Mouse (Mus musculus): ENCODE results near the gene Trak1.

The Trak1 gene

DNA sequence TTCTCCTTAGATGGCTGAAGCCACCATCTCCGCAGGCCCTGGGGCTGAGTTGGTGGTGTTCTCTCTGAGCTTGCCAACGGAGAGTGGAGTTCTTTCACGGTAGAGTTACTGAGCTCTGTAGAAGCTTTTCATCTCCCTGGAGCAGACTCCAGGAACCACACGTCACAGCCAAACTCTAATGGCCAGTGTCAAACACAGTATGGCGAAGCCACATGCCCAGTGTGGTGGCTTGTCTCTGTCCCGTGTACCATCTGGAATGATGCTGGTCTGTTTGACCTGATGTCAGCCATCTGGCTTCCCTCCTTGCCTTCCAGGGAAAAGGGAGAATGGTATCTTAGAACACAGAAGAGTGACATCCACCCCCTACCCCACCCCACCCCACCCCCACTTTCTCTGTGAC lies 172.4 kb downstream of the Trak1 start:
- in situ Hi-C loops (cut with MboI, MseI): loop anchor here (5.0 kb wide), 1 partner anchor 138 kb away; no protein-coding TSS in a partner anchor

DNA sequence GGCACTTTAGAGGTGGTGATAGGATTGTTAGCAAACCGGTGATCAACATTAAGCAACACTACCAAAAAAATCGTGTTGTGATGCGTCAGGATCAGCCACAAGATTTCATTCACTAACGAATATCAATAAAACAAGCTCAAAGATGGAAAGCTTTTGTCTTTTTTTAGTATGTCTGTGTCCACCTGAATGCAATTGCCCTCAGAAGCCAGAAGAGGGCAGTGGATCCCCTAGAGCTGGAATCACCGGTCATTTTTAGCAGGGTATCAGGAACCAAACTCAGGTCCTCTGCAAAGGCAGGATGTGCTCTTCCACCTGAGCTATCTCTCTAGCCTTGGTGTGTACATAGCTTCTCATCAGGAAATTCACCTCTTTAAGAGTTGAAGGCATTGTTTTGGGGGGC lies 177.5 kb downstream of the Trak1 start:
- in situ Hi-C loops (cut with MboI, MseI): loop anchor here (5.0 kb wide), 1 partner anchor 133 kb away; no protein-coding TSS in a partner anchor

DNA sequence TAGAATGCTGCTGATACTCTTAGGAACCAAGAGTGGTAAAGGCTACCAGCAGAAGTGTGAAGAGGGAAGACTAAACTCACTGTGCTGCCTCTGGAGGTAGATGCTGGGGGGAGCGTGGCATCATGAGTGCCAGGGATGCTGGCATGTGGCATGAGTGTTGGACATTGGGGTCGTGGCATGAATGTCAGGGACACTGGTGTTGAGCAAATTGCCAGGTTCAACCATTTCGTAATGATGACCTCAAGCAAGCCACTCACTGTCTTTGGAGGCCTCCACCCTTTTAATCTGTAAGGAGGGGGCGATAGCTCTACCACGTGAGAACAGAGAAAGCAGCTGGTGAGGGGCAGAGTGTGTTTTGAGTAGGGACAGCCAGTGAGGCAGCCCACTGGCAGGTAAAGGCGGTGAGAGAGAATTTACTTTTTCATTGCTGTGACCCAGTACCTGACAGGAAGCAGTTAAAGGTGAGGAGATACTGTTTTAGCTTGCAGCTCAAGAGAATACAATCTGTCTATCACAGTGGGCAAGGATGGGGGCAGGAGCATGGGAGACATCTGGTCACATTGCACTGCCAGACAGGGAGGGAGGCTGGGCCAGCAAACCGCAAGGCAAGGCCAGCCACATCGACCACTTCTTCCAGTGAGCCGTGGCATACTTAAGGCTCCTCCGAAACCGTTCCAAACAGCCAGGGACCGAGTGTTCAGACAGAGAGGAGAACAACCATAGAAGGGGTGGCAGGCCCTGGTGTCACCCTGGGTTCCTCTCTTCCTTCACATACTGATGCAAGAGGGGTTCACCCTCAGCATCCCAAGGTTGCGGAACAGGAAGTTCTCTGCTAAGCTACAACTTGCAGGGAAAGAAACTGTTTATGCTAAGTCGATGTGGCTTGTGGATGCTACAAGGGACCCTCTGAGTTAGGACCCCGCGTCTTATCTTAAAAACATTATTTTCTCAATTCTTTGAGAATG lies 178.5 kb downstream of the Trak1 start:
- in situ Hi-C loops (cut with MboI, MseI): no loop called here

DNA sequence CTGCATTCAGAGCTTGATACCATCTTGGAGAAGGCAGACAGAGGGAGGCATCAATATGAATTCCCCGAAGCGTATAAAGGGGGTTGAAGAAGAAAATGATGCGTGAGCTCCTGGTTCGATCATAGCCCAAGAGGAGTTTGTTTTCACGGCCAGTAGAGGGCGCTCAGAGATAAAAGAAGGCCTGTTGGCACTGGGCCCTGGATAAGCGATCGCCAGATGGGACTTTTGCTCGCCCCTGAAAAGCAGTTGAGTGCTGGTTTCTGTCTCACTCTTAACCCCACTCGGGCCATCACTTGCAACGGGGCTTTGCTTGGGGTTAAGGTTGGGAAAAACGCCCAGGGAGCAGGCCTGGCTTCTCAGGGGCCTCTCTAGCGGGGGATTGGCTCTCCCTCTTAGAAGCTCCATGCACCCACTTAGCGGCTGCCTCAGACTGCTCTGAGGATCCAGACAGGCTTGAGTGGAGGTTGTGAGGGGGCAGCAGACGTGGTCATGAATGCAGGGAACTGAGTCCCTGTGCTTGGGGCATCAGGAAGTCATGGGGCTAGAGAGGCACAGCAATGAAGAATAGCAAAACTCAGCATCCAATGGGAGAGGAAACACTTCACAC lies 180.1 kb downstream of the Trak1 start:
- in situ Hi-C loops (cut with MboI, MseI): no loop called here

DNA sequence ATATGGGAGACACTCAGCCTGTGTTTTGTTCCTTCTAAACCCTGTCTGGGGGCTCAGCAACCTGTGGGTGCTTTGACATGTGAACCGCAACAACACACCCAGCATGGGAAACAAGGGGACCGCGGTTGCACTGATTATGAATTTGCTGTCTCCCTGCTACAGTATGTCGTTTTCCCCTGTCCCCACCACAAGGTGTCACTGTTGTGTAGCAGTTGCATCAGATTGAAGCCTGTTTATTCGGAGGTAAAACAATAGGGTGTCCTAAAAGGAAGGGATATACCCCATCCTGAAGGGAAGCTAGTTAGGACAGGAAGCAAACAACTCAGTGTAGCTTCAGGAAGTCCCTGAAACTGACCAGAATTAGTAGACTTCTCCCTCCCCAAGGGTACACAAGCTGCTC lies 182.2 kb downstream of the Trak1 start:
- in situ Hi-C loops (cut with MboI, MseI): no loop called here

DNA sequence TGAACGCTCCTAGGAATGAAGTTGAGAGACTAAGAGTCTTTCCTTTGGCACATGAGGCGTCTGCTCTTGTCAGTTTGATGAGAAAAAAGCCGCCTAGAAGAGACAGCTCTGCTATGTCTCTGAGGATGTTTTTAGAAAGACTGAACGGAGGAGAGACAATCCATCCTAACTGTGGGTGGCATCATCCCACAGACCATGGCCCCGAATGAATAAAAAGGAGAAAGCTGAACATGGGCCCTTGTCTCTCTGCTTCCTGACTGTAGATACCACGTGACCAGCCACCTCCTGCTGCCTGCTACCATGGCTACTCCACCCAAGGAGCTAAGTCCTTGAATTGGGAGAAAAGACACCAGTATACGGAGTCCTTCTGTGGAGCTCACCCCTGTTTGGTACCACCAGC lies 189.9 kb downstream of the Trak1 start:
- in situ Hi-C loops (cut with MboI, MseI): no loop called here

DNA sequence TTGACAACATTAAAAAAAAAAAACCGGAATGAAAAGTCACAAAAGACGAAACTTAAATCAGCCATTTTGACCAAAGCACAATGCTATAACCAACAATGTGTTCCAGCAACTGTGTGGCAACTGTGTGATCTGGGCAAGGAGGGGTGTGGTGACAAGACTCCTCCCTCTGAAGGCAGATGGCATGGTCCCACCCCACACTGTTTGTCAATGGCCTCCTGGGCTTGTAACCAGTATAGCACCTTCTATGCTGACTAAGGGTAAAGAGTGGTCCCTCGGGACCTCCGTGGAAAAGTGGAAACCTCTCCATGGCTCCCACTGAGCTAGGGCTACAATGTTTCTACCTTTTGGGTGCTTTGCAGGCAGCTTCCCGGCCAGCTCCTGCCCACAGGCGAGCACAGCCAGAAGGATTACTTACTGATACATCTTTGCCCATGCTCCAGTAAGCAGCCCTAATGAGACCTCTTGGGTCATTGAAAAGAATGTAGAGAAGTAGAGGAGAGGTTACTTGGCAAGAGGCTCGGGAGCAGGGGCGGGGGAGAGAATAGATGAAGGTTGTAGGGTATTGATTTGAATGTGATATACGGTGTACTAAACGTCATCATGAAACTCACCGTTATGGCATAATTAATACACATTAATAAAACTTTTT lies 194.4 kb downstream of the Trak1 start:
- in situ Hi-C loops (cut with MboI, MseI): no loop called here

DNA sequence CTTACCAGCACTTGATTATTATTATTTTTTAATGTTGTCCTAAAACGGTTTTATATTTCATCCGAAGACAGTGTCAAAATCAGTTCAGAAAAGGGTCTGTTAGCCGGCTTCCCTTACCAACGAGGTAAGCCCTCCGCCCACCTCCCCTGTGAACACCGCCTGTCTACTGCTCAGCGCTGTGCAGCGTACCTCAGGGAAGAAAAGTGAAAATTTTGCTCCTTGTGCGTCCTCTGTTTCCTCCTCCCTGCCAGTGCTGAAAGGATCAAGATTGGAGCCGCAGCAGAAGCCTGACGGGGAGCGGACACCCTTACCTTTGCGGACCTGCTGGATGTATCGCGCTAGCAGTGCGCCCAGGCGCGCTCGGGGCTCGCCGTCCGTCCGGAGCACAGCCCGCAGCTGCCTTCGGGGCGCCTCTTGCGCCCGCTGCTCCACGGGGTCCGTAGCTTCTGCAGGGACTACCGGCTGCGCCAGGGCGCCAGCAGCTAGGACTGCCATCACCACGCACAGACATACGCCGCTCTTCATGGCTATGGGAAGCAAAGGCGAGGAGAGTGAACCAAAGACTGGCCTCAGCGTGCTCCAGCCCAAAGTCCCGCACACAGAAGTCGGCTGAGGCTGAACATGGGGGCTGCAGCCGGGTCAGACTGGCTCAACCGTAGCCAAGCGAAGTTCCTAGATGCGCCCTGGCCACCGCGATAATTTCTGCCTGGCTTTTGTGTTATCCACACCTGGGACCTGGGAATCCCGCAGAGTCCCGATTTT lies 196.9 kb downstream of the Trak1 start:
- in situ Hi-C loops (cut with MboI, MseI): no loop called here

DNA sequence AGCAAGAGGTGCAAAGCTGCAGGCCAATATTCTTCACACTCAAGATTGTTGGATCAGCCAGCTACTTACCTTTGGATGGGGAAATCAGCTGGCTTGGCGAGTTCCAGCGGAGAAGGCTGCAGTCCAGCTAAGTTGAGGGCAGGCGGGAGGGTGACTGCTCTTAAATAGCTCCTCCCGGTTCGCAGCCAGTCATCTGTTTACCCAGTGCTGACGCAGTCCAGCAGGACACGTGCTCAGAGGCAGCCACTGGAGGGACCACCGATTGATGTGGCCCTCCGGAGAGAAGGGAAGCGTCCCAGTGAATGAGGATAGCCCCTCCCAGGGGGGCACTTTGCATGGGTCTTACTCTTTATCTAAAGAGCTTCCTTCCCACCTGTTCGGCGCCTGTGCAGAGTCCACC lies 198.2 kb downstream of the Trak1 start, which contains the start of gene Cck:
Cck (minus strand) TSS at position 166 of the 400 bp plus-strand sequence.
- in situ Hi-C loops (cut with MboI, MseI): no loop called here

DNA sequence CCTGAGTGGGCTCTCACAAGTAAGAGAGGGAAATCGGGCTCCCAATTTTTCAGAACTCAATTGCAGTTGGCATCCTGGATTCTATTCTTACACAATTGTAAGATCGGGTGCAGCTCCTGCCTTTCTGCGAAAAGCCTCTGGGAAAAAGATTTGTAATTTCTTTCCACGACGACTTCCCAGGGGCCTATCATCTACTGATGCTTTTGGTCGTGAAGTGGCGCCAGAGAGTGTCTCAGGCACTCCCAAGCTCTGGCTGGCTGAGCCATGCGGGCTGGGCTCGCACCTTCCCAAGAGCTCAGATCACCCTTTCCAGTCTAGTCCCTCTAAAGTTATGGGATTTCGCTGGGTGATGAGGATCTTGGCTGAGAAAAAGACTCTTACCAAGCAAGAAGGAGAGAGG lies 198.8 kb downstream of the Trak1 start:
- in situ Hi-C loops (cut with MboI, MseI): no loop called here

DNA sequence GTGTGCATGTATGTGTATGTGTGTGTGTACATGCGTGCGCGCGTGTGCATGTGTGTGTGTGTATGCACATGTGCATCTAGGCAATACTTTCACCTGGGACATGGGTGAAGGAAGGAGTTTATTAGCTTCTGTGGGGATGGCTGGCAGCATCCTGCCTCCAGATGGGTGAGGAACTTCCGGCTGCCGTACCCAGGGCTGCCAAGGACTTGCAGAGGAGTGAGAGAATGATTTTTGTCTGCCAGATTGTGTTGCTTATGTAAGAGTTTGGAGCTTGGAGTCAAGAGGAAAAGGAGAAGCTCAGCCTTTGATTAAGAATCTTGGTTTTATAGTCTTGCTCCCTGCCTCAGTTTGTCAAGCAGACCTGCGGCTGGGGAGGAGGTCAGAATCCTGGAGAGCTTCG lies 208.0 kb downstream of the Trak1 start:
- in situ Hi-C loops (cut with MboI, MseI): no loop called here

DNA sequence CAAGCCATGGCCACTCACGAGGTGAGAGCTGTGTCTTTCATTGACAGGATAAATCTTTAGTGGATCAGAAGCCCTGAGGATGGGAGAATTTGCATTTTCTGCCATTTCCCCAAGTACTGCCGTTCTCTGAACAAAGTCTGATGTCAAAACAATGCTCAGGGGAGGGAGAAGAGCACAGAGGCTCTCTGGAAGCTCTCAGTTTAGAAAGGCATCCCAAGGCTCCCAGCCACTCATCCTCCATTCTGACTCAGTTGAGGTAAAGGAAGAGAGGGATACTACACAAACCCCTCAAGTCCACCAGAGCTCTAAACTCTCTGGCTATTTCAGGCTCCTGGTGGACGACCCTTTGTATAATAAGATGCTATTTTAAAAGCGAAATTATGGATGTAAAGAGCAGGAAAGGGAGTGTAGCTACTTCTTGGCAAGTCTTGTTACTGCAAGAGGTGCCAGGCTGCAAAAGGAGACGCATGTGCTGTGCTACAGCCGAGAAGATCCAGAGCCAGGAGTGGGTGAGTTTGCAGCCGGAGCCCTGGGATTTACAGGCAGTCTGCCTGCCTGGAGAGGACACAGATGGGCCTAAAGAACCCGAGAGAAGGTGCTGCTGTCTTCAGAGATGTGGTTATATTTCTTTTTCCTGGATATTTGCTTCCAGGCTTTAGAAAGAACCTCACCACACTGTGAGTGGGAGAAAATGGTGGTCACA lies 209.3 kb downstream of the Trak1 start:
- in situ Hi-C loops (cut with MboI, MseI): no loop called here

DNA sequence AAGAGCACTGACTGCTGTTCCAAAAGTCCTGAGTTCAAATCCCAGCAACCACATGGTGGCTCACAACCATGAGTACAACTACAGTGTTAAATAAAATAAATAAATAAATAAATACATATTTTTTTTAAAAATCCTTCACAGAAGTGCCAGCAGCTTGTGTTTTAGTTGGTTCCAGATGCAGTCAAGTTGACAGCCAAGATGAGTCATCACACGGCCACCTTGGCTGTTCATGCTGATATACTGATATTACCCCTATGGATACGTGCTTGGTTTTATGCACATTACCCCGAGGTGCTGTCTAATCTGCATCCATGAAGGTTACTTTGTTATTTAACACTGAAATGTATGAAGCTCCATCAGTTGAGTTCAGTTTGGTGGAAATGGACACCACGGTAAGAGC lies 214.6 kb downstream of the Trak1 start:
- in situ Hi-C loops (cut with MboI, MseI): no loop called here

DNA sequence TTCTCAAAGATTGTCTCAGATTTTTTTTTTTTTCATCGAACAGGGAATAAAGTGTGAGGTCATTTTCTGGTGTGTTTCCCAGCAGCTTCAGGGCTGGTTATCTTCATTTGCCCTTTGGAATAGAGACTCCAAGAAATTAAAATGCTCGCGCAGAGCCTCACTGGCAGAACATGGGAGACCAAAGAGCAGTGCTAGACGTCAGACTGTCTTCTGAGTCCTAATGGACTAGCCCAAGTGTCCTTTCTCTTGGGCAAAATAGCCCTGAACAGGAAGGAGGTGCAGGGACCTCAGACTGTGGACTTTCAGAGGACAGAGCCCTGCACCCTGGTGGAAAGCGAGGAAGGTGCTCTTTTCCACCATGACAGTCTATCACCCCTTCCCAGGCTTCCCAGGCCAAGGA lies 217.2 kb downstream of the Trak1 start:
- in situ Hi-C loops (cut with MboI, MseI): no loop called here

DNA sequence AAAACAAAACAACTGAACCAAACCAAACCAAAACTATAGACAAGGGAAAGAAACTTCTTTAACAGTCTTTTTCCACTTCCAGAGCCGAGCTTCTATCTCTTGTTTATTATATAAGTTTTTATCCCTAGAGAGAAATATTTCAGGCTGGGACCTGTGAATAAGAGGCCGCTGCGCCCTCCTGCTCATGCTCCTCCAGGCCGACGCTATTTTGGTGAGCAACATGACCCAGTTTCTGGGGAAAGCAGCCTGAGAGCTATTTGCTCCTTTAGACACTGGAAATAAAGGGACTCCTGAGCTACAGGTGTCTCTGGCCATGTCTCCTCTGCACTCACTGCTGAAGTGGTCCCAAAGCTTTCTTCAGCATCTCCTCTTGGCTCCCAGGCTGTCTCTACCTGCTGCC lies 222.7 kb downstream of the Trak1 start:
- in situ Hi-C loops (cut with MboI, MseI): no loop called here

All from T-helper 2 cell (primary cell).